Mouse (Mus musculus): ENCODE data around the gene Cep170b. TPM values are rescaled to one million over a fixed set of nuclear protein-coding genes. Genes with fewer than 3 reads are reported as not detected.

The Cep170b gene
- total RNA-seq, 2 experiments from 2014 or later: 183 to 185 TPM

DNA sequence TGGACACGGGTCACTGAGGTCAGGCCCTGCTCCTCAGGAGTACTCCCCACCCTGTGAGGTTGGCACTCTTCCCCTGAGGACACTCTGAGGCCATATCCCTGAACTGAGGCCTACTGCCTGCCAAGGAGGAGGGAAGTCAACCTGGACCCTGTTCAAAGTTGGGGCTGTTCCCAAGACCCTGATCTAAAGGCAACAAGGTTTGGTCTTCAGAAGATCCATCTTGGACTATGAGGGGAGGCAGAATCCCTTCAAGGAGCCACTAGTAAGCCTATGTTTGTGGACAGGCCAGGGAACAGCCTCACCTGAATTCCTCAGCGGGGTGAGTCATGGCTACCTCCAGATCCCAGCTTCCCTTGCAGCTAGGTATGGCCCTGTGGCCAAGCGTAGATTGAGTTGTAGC, 39.2 kb downstream of the Cep170b start:
- intact Hi-C loops (cut with DNase I): no loop called here
- no peak for DNase-seq

DNA sequence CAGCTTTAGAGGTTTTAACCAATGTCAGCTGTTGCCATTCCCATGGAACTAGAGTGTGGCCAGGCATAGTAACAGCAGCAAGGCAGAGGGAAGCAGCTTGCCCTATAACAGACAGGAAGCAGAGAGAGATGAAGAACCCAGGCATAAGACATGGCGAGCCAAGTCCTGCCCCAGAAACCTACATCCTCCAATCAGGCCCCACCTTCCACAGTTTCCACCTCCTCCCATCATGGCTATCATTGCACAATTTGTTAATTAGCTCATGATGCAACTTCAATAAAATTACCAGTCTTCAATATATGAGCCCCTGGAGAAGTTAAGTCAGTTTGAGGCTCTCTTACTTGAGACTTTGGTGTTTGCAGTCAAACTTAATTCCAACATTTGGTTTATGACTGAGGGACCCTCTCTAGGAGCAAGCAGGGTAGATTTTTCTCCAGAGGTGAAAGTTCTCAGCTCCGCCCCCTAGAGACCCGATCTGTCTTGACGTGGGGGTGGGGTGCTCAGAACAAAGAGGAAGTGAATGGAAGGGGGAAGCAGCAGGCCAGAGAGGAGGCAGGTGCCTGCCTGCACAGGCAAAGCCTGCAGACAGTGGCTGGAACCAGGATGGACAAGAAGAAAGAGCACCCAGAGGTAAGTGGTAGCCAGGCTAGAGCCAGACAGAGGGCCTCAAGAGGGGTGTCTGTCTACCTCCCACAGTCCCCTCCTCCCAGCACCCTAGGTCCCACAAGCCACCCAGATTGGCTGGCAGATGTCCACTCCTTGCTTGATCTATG, 40.1 kb downstream of the Cep170b start, which contains the start of gene Pld4:
TSS of gene Pld4 (plus strand) at position 502 of the 773 bp plus-strand sequence.
- DNase-seq: no peak
- intact Hi-C loops (cut with DNase I): no loop called here

- intact Hi-C loops (cut with DNase I): no loop called here
- no peak for DNase-seq
Observed at GRCm38 (mm10) chr12:112761411-112761810, 41.2 kb downstream of the Cep170b start.

DNA sequence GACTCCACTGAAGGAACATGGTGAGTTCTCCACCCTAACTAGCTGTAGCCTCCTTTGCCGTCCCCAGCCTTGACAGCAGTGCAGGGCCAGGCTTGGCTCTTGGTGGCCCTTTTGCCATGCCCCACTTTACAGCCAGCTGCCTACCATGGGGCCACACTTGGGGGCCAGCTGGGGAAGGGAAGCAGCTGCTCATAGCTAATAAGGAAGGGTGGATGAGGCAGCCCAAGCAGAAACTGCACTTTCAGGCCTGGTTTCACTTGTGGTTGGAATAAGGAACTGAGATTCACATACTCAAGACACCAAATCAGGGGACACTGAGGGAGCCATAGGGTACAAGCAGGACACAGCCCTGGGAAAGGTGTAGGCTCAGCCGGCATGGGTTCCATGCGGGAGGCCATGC, 41.8 kb downstream of the Cep170b start:
- intact Hi-C loops (cut with DNase I): no loop called here
- peak; percentile 5 for DNase-seq

DNA sequence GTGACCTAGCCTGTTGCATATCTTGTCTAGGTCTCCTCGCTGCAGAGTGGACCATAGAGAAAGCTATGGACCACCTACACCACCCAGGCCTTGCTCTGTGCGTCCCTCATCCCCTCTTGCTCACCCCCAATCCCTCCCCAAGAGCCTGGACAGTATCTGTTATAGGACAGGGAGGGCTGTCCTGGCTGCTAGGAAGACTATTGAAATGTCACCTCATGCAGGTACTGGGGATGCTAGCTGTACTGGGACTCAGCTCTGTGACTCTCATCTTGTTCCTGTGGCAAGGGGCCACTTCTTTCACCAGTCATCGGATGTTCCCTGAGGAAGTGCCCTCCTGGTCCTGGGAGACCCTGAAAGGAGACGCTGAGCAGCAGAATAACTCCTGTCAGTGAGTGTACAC, 42.9 kb downstream of the Cep170b start:
- intact Hi-C loops (cut with DNase I): no loop called here
- peak; percentile 0 for DNase-seq

GRCm38 (mm10) chr12:112764141-112764540, 43.9 kb downstream of the Cep170b start:
- intact Hi-C loops (cut with DNase I): no loop called here

GRCm38 (mm10) chr12:112764991-112765390, 44.7 kb downstream of the Cep170b start:
- intact Hi-C loops (cut with DNase I): no loop called here
- no peak for DNase-seq

More at GRCm38 (mm10) chr12:112764141-112764540, 43.9 kb downstream of the Cep170b start:
- DNase-seq: peak; percentile 0

- intact Hi-C loops (cut with DNase I): no loop called here
- no peak for DNase-seq
Observed at GRCm38 (mm10) chr12:112766586-112766985, 46.3 kb downstream of the Cep170b start.

GRCm38 (mm10) chr12:112767036-112767890, 47.0 kb downstream of the Cep170b start:
- intact Hi-C loops (cut with DNase I): no loop called here
- DNase-seq: peak; percentile 51

GRCm38 (mm10) chr12:112768166-112768565, 47.9 kb downstream of the Cep170b start:
- DNase-seq: peak; percentile 0
- intact Hi-C loops (cut with DNase I): no loop called here

DNA sequence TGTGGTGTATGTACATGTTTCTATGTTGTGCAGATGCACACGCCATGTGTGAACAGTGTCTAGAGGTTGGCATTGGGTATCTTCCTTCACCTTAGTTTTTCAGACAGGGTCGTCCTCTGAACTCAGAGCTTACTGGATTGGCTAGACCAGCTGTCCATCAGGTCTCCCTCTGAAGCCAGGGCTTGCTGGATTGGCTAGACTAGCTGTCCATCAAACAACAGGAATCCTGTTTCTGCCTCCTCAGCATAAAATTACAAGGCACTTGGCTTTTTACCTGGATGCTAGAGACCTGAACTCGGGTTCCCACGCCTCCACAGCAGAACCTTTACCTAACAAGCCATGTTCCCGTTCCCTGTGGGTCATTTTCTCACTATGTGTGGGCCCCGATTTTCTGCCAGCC, 48.8 kb downstream of the Cep170b start:
- DNase-seq: peak; percentile 5

GRCm38 (mm10) chr12:112769751-112770150, 49.5 kb downstream of the Cep170b start:
- intact Hi-C loops (cut with DNase I): no loop called here
- DNase-seq: no peak

More for the DNA sequence above, 48.8 kb downstream of the Cep170b start:
- intact Hi-C loops (cut with DNase I): no loop called here

GRCm38 (mm10) chr12:112770396-112770795, 50.1 kb downstream of the Cep170b start:
- DNase-seq: peak; percentile 0
- intact Hi-C loops (cut with DNase I): no loop called here

GRCm38 (mm10) chr12:112772306-112772705, 52.1 kb downstream of the Cep170b start:
- no peak for DNase-seq
- intact Hi-C loops (cut with DNase I): no loop called here

DNA sequence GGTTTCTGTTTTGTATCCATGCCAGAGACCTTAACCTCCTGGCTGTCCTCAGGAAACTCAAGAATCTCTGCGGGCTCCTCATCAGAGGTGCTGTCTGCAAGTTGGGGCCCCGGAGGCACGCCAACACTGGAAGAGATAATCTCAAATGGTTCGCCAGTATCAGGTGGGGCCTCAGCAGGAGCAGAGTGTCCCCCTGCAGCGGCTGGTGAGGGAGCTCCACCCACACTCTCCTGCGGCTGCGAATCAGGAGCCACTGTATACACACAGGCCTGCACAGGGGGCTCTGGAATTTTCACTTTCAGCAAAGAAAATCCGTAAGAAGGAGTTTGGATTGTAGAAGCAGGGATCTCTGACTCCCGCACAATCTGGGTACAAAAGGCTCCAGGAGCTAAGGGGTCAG, 53.1 kb downstream of the Cep170b start:
- intact Hi-C loops (cut with DNase I): no loop called here
- no peak for DNase-seq

DNA sequence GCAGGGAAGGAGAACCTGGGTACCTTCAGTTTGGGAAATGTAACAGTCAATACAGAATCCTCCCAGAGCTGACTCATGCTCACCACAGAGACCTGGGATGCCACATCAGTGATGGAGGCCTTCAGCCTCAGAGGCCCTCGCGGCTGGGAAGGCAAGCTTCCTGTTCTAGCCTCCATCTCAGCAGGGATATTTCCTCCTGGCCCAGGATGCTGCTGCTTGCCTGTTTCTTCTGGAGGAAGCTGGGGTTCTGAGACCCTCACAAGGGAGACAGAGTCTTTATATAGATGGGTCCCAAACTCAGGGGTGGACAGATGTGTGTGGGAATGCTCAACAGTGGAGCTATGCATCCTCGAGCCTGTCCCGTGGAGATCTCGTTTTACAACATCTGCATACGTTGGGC, 53.8 kb downstream of the Cep170b start:
- intact Hi-C loops (cut with DNase I): no loop called here
- no peak for DNase-seq

- intact Hi-C loops (cut with DNase I): no loop called here
- DNase-seq: no peak
Observed at GRCm38 (mm10) chr12:112774481-112774880, 54.2 kb downstream of the Cep170b start.

- DNase-seq: no peak
- intact Hi-C loops (cut with DNase I): no loop called here
Observed at GRCm38 (mm10) chr12:112791026-112791425, 70.8 kb downstream of the Cep170b start.

GRCm38 (mm10) chr12:112793601-112794355, 73.5 kb downstream of the Cep170b start:
- intact Hi-C loops (cut with DNase I): no loop called here
- DNase-seq: peak; percentile 61

DNA sequence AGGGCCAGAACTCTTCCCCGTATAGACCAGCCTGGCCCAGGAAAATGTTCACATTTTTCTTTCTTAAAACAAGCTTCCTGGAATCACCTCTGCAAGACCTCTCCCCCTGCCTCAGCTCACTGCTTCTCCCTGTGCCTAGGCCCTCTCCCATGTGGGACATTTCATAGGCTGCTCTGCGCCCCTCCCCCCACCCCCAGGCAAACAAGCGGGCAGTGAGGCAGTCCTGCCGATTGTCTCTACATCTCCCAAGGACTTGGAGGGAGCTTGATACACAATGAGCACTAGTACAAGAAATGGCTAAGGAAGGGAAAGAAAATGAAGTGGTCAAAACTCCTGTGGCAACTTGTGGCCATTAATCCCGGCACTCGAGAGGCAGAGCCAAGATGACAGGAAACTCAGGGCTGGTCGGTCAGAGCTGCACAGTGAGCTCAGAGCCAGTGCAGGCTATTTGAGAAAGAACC, 74.1 kb downstream of the Cep170b start:
- intact Hi-C loops (cut with DNase I): no loop called here
- DNase-seq: no peak

- DNase-seq: no peak
- intact Hi-C loops (cut with DNase I): no loop called here
Observed at GRCm38 (mm10) chr12:112794998-112795397, 74.7 kb downstream of the Cep170b start.

Measured in left cerebral cortex, postnatal 4 days (tissue).